Mouse (Mus musculus) ES-E14 (cell line): ENCODE results near the gene Usp32.

Experiments
- CHD2 ChIP-seq: IDR thresholded peaks from 2 replicates; pipeline ENCODE4 v1.6.1; 2014; ENCODE audit warnings: mild to moderate bottlenecking, low read depth, low read length, inconsistent platforms
- ZNF384 ChIP-seq: IDR thresholded peaks from 2 replicates; pipeline ENCODE4 v1.6.1; 2012; ENCODE audit warnings: low read depth, low read length, inconsistent platforms

- no peak for TF ChIP-seq CHD2
- no peak for TF ChIP-seq ZNF384
Measured at GRCm38 (mm10) chr11:84985421-84985820, 154.5 kb downstream of the Usp32 start.
